14 mouse cellular contexts compared by ENCODE assay signal in the genomic region with DNA sequence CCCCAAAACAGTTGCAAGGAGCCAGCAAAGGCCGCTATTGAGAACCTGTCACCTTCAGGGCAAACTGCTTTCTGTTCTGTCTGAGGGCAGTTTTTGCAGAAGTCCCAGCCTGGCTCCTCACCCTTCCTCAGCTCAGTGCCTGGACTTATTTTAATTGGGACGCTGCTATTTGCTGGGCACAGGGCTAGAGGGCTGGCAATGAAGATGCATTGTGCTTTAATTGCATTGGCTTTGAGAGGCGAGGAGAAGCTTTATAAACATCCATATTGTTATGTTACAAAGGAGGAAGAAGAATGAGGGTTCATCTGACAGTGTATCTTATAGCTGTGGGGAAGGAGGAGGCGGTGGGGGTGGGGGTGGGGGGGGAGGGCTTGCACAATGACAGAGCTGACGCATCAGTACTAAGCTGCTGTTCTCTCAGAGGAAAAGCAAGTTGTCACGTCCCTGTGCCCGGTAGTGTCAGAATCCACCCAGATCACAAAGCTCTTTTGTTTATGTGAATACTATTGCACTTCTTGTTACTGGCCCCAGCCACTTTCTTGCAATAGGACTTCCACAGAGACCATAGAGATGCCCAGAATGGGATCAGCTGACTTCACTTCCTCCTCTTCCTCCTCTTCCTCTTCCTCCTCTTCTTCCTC. TPM values are rescaled to one million over a fixed set of nuclear protein-coding genes. Genes with fewer than 3 reads are reported as not detected.
DNase-seq lines count a peak whose midpoint lies in the region; ATAC-seq and TF ChIP-seq lines count a peak whose summit lies in the region.
"Had no signal": no experiment of that assay in that cellular context is flagged by ENCODE, and none has a peak within 500 bp of the region (broad histone marks: within the 10 kb centered on the region; RNA-seq: fewer than 3 reads in every experiment).

No protein-coding gene starts in this region.

- H3K9ac ChIP-seq in intestine, postnatal 0 days (ENCODE audit: low read depth, low read length) = no peak overlapping the region
- no peak overlapping the region for H3K9ac ChIP-seq in intestine, embryonic 15.5 days
- H3K9ac ChIP-seq in liver, embryonic 16.5 days (ENCODE audit: low read depth, low read length) = no peak overlapping the region
- H3K9ac ChIP-seq: lung, embryonic 14.5 days; stomach, embryonic 15.5 days had no signal

- H3K27me3 ChIP-seq in intestine, postnatal 0 days (replicated peaks; ENCODE audit: control insufficient read depth, insufficient read depth, low read length) = no peaks in the 10 kb centered on the region; the same call in 1 of the 2 replicates
- peaks cover 3% of the 10 kb centered on the region; the same call in 1 of the 2 replicates for H3K27me3 ChIP-seq in intestine, embryonic 15.5 days (replicated peaks)
- peaks cover 12% of the 10 kb centered on the region for H3K27me3 ChIP-seq in liver, embryonic 16.5 days (ENCODE audit: control insufficient read depth, insufficient read depth, low read depth, low read length)

- TF ChIP-seq CTCF in intestine, postnatal 0 days (IDR thresholded peaks at IDR 0.05; ENCODE audit: low read depth) = no peak

- H3K36me3 ChIP-seq in intestine, postnatal 0 days (ENCODE audit: control insufficient read depth, insufficient read depth) = no peaks in the 10 kb centered on the region
- H3K36me3 ChIP-seq in intestine, embryonic 15.5 days = no peaks in the 10 kb centered on the region
- no peaks in the 10 kb centered on the region for H3K36me3 ChIP-seq in liver, embryonic 16.5 days (ENCODE audit: control insufficient read depth, insufficient read depth)
- H3K36me3 ChIP-seq: embryonic facial prominence, embryonic 10.5 days; stomach, embryonic 15.5 days had no signal

- H3K4me1 ChIP-seq in intestine, postnatal 0 days (replicated peaks; ENCODE audit: control insufficient read depth, insufficient read depth, low read length) = peaks cover 6% of the 10 kb centered on the region; the same call in 1 of the 2 replicates
- H3K4me1 ChIP-seq in intestine, embryonic 15.5 days (replicated peaks) = peaks cover 17% of the 10 kb centered on the region
- H3K4me1 ChIP-seq in liver, embryonic 16.5 days (ENCODE audit: control insufficient read depth, low read depth, low read length) = peaks cover 13% of the 10 kb centered on the region

- DNase-seq in 416B (ENCODE audit: low read depth) = peak; percentile 58
- DNase-seq in Muller cell, postnatal 12 days (ENCODE audit: inconsistent ontology term) = peak; percentile 38
- no peak for DNase-seq in adrenal gland, postnatal 25 days
- no peak for DNase-seq in left cerebral cortex, adult 8-10 months (ENCODE audit: low spot score in 2 of 2)
- no peak for DNase-seq in gastrocnemius, adult 18-20 months (ENCODE audit: low spot score)
- DNase-seq: heart, adult 2 months; heart, postnatal 36 days; layer of hippocampus, postnatal 36 days; lung, embryonic 14.5 days had no signal

- no peak for ATAC-seq in intestine, postnatal 0 days
- no peak for ATAC-seq in intestine, embryonic 15.5 days
- no peak for ATAC-seq in liver, embryonic 16.5 days (ENCODE audit: low read depth)

- H3K27ac ChIP-seq in intestine, postnatal 0 days (ENCODE audit: low read depth, low read length) = peak overlapping the region; percentile 64
- H3K27ac ChIP-seq in intestine, embryonic 15.5 days = no peak overlapping the region
- H3K27ac ChIP-seq in liver, embryonic 16.5 days (ENCODE audit: low read length) = peak overlapping the region; percentile 3; the same call in 1 of the 2 replicates
- H3K27ac ChIP-seq: embryonic facial prominence, embryonic 10.5 days; heart, adult 2 months; stomach, embryonic 15.5 days had no signal

- 47% methylated on average over 6 of the region's 7 CpGs for WGBS in intestine, postnatal 0 days
- 48% methylated on average over 7 of the region's 7 CpGs for WGBS in intestine, embryonic 15.5 days
- 27% methylated on average over 7 of the region's 7 CpGs for WGBS in liver, embryonic 16.5 days (ENCODE audit: insufficient replicate concordance)

- peak overlapping the region; percentile 24; the same call in 1 of the 2 replicates for H3K4me2 ChIP-seq in intestine, postnatal 0 days (replicated peaks; ENCODE audit: low read depth)
- H3K4me2 ChIP-seq in intestine, embryonic 15.5 days (replicated peaks) = no peak overlapping the region
- no peak overlapping the region for H3K4me2 ChIP-seq in liver, embryonic 16.5 days (ENCODE audit: low read depth, low read length)
- H3K4me2 ChIP-seq: lung, embryonic 14.5 days; stomach, embryonic 15.5 days had no signal

- no peaks in the 10 kb centered on the region for H3K9me3 ChIP-seq in intestine, postnatal 0 days (ENCODE audit: control insufficient read depth)
- no peaks in the 10 kb centered on the region for H3K9me3 ChIP-seq in intestine, embryonic 15.5 days
- no peaks in the 10 kb centered on the region for H3K9me3 ChIP-seq in liver, embryonic 16.5 days (replicated peaks; ENCODE audit: control insufficient read depth, low read length)
- H3K9me3 ChIP-seq: embryonic facial prominence, embryonic 10.5 days; stomach, embryonic 15.5 days had no signal

- no peak overlapping the region for H3K4me3 ChIP-seq in intestine, postnatal 0 days (ENCODE audit: low read depth, low read length)
- no peak overlapping the region for H3K4me3 ChIP-seq in intestine, embryonic 15.5 days (replicated peaks)
- no peak overlapping the region for H3K4me3 ChIP-seq in liver, embryonic 16.5 days (ENCODE audit: low read depth, low read length)
- H3K4me3 ChIP-seq: embryonic facial prominence, embryonic 10.5 days; heart, adult 2 months; stomach, embryonic 15.5 days had no signal

RNA-seq across cellular contexts. Expression of a gene that starts 0.8 kb away (rescaled TPM):
- 6.3 and 7.2 TPM in 2 replicates for polyA plus RNA-seq in intestine, postnatal 0 days (2015; fragmentation: Nextera tagmentation; extraction: Ambion mirVana)
- polyA plus RNA-seq in intestine, embryonic 15.5 days (2015; fragmentation: Nextera tagmentation; extraction: Ambion mirVana) = 3.8 and 4.6 TPM in 2 replicates
- polyA plus RNA-seq in liver, embryonic 16.5 days (2015; fragmentation: Nextera tagmentation; extraction: Ambion mirVana) = 4.6 and 4.7 TPM in 2 replicates
- 1.2 and 2.1 TPM in 2 replicates for total RNA-seq in adrenal gland, postnatal 25 days (2021)
- 10 to 100 TPM; 19.9 to 23.9 (median 21.7) TPM for total RNA-seq in left cerebral cortex, adult 8-10 months (2022)
- under 1 TPM; 0.25 to 0.69 TPM for total RNA-seq in gastrocnemius, adult 18-20 months (2021)

Comparison
In these comparisons a context has a peak if more than half of its experiments do, and no peak if none do; other contexts are left out.
1. DNase-seq: peak in 416B (single experiment) and Muller cell, postnatal 12 days (single experiment); none in adrenal gland, postnatal 25 days (single experiment), left cerebral cortex, adult 8-10 months (0 of 2) and gastrocnemius, adult 18-20 months (single experiment).